Mouse (Mus musculus): ENCODE measurements at regions not wholly inside any gene's neighbourhood (a gene's known extent, or its start where the extent isn't known, plus 50 kb on each side); places are given as distances from the start of the nearest gene placed in this dataset.

DNA sequence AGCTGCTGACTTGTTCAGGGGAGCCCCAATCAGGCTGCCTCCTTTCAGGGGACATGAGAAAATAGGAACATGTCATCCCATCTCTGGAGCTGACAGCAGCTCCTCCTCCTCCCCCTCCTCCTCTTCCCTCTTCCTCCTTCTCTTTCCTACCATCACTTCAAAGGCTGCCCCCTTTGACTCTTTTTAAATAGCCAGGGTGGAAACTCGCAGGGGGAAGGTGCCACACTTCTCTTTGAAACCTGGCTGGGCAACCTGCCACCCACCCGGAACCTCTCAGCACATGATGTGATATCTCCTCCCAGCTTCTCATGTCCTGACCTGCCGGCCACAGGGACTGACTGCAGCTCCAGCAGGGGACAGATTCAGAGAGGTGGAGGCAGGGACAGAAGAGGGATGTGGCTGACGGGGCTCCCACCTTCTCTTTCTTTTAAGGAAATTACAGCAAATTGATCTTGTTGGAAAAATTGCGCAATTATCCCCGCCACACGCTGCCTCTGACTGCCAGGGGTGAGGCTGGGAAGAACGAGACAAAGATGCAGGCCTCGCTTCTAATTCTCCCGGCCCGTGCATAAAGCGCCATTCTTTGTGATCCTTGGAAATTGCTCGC lies 399.6 kb upstream of the Kazn start:
- DNase-seq (ENCODE audit: low read depth): no peak

- DNase-seq (ENCODE audit: low read depth): no peak
Observed at GRCm38 (mm10) chr4:142638057-142638456, 398.9 kb upstream of the Kazn start.

GRCm38 (mm10) chr4:142634398-142634797 lies 395.2 kb upstream of the Kazn start:
- no peak for DNase-seq (ENCODE audit: low read depth)

DNA sequence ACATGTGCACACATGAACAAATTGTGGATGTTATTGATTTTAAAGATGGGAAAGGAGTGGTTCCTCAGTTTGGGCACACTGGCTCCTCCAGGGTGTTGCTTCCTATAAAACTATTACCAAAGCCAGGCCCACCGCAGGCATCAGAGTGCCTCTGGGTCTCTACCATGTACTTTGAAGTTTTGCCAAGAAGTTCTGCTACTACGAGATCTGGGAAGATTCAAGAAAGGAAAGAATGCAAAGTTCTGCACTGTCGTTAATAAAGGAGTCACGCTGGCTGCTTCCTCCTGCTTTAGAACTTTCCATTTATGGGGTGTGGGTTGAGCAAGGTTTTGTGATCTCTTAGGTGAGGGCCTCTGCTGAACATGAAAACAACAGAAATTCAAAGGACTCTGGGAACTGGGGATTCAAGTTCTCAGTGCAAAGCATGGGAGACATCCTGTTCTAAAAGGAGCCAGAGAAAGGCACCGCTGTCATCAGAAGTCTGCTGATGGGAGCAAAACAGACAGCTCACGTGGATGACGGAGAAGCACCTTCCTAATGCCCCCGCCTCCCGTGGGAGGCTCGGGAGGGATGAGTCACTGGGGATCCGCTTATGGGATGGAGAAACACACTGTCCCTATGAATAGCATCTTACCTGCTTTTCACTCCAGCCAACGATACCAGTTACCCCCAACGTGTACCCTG lies 394.6 kb upstream of the Kazn start:
- no peak for DNase-seq (ENCODE audit: low read depth)

DNA sequence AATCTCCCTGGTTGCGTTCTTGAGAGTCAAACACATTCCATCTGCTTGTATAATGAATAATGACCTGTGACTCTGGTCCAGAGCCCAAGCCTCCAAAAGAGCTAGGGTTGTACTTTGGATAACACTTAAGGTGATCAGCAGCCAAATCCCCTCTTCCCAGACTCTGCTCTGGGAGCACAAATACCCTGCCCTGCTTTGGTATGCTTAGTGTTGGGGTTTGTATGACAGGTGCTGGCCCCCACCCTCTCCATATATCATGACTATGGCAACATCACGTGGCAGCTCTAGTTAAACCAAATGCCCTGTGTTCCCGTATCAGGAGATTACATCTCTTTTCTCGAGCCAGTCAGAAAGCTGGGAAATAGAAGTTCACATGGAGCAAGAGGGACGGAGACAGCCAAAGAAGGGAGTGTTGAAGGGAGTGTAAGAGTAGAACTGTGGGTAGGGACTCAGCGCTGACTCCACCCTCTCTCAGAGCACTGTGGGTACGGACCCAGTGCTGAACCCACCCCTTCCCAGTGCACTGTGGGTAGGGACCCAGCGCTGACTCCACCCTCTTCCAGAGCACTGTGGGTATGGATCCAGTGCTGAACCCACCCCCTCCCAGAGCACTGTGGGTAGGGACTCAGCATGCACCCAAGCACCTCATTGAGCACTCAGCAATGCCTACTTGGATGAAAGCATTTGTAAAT lies 387.4 kb upstream of the Kazn start:
- no peak for DNase-seq (ENCODE audit: low read depth)

DNA sequence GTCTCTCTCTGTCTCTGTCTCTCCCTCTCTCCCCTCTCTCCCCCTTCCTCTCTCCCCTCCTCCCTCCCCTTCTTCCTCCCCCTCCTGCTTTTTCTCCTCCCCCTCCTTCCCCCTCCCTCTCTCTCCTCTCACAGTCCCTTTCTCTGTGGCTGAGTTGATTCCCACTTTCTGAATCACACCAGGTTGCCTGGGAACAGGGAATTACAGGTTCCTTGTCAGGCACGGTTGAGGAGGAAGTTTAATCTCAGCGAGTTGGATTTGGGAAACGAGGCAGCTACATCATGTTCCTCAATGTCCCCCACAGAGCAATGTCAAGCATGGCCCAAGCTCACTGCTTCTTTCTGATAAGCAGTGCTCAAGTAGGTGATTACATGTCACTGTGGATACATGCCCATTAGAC lies 386.3 kb upstream of the Kazn start:
- DNase-seq (ENCODE audit: low read depth): no peak

- DNase-seq (ENCODE audit: low read depth): no peak
Observed at GRCm38 (mm10) chr4:142622151-142622861, 383.1 kb upstream of the Kazn start.

GRCm38 (mm10) chr4:142619396-142619795 lies 380.2 kb upstream of the Kazn start:
- no peak for DNase-seq (ENCODE audit: low read depth)

GRCm38 (mm10) chr4:142618770-142619169 lies 379.6 kb upstream of the Kazn start:
- DNase-seq (ENCODE audit: low read depth): no peak

DNA sequence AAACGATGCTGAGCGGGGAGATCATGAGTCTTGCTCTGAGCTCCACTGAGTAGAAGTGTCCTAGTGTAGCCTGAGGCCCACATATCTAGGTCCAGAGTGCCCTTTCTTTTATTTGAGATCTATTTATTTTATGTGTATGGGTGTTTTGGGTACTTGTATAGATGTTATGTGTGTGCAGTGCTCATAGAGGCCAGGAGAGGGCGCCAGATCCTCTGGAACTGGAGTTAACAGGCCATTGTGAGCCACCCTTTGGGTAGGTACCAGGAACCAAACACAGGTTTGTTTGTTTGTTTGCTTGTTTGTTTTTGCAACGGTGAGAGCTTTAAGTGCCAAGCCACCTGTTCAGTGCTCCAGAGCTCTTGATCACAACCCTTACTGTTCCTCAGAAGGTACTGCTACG lies 378.5 kb upstream of the Kazn start:
- peak; percentile 0 for DNase-seq (ENCODE audit: low read depth)

DNA sequence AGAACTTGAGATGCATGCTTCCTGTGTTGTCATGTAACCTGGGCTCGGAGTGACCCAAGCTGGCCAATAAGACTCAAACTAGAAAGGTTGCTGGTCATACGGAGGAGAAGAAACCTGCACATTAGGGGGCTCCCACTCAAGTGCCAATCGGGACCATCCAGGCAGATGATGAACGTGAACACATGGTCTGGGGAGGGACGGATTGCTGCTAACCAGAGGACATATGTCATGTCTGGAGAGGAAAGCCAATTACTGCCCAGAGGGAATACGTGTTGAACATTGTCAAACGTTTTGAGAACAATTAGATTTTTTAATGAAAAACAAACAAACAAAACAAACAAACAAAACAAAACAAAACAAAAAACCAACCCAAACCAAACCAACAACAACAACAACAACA lies 377.7 kb upstream of the Kazn start:
- no peak for DNase-seq (ENCODE audit: low read depth)

DNA sequence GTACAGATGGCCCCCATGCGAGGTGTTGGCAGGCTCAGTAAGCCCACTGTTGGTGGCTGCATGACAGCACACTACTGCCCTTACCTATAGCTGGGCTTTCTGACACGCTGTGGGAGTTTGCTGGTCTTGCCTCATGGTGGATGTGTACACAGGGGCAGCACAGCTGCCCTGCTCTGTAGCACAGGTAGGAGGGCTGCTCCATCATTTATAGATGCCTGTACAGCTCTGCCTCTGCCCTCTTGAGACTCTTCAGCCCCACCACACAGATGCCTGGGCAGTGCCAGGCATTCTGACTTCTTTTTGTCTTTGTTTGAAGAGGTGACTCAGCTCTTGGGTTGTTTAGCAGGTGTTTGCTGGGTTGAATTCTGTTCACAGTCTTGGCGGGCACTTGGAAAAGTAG lies 365.9 kb upstream of the Kazn start:
- no peak for DNase-seq (ENCODE audit: low read depth)

GRCm38 (mm10) chr4:142597214-142597613 lies 358.0 kb upstream of the Kazn start:
- no peak for DNase-seq (ENCODE audit: low read depth)

- DNase-seq (ENCODE audit: low read depth): no peak
Observed at GRCm38 (mm10) chr4:142589084-142589741, 350.0 kb upstream of the Kazn start.

DNA sequence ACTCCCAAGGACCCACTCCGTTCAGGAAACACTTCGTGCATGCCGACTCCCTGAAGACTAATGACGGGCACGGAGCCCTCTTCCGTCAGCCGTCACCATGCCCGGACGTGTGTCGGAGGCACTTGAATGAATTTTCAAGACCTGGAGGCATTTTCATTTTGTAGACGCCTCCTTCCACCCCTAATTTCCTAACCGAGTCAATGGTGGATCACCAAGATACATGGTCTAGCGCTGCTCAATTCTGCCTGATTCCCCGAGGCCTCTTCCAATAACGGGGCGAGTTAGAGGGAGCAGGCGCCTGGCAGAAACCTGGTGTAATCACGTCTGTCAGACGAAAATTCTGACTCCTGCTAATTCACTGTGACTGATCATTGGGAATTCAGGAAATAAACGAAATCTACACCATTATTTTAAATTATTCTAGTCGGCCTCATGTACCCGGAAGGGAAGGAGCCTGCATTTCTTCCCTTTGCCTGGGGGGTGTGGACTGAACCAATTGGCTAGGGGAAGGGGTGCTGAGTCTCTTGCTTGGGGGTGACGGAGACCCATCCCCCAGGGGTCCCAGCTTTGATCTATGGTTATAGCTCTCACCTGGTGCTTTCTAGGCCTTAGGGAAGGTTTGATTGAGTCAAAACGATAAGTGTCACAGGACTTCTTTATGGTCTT lies 349.4 kb upstream of the Kazn start:
- DNase-seq (ENCODE audit: low read depth): no peak

DNA sequence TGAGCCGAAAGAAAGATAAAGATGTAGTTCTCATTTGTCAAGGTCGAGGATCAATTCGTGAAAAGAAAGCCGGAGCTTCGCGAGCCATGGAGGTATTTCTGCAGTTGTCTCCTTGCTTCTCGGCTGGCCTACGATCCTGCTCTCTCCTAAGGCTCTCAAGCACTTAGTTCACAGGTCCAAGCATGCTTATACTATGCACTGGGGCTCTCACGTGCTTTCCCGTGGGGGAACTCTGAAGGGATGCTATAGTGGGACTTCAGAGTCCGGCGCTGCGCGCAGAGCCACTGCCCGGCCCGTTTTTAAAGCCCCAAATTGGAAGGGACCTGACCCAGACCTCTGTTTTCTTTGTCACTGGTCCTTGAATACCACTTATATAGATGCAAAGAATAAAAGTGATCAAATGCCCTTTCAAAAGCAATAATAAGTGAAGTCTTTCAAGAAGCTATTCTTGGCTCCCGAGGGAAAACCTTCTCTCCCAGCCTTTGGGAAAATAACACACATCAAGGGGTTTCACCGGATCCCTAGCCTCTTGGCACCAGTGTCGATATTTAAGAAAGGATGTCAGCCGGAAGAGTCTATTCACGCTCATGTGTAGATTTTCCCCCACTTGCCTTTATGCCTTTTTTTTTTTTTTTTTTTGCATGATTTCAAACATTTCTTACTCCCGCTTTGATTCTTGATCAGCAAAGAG lies 348.3 kb upstream of the Kazn start:
- no peak for DNase-seq (ENCODE audit: low read depth)

DNA sequence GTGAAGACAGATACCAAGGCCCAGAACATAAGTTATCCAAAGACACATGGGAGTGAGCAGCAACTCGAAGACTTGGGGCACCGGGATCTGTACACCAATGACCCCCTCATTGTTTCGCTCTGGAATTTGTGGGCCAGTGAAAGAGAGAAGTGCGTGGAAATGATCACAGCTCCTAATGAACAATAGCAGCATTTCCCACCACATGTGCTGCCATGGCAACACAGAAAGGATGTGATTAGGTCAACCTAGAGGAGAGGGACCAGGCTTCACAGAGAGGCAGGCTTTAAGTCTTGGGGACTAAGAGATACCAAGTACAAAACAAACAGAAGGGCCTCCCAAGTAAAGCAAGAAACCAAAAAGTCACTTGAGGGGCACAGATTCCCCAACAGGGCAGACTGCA lies 339.3 kb upstream of the Kazn start:
- DNase-seq (ENCODE audit: low read depth): no peak

- DNase-seq (ENCODE audit: low read depth): no peak
Observed at GRCm38 (mm10) chr4:142577519-142577918, 338.3 kb upstream of the Kazn start.

DNA sequence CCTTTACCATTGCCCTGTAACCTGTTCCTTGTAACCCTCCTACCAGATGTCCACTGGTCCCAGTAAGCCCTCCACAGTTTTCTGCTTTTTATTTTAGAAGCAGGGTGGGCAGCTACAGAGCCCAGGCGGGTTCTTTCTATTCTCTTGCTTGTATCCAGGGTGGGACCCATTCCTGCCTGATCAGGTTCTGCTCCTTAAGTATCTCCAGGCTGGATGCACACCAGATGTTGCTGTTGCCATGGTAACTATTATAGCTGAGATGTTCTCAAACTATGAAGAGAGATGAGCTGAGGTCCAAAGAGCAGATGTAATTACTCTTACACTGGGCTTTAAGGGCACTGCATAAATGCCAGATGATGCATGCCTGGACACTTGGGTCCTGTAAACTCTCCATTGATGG lies 335.3 kb upstream of the Kazn start:
- DNase-seq (ENCODE audit: low read depth): no peak

GRCm38 (mm10) chr4:142570712-142571111 lies 331.5 kb upstream of the Kazn start:
- DNase-seq (ENCODE audit: low read depth): no peak

DNA sequence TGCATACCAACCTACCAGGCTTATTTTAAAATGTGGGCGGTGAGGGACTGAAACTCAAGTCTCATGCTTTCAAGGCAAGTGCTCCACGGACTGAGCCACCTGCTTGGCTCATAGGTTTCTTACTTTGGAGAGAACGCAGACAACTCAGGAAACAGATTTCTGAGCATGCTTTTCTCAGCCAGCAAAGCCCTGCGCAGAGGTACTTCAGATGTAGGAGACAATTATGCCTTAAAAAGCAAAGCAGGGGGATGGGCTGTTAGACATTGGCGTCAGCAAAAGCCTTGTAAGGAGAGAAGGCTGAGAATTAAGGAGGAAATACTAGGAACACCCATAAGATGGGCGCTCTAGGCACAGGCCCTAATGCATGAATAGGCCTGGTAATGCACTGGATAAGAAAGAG lies 329.4 kb upstream of the Kazn start:
- DNase-seq (ENCODE audit: low read depth): no peak
